Mouse (Mus musculus) splenic B cell, adult 2 months (primary cell): ENCODE measurements around the gene Snhg11.

Experiments
- DNase-seq: peaks from one replicate; pipeline ENCODE4 v3.0.0-alpha.2; 2011; ENCODE audit warnings: low read depth, low spot score
- H3K27me3 ChIP-seq: 2 replicates; pipeline ENCODE4 v1.6.1; 2012; ENCODE audit warnings: mild to moderate bottlenecking, low read length, moderate library complexity, mixed read lengths; ENCODE audit not compliant: control insufficient read depth, poor library complexity, insufficient read depth, severe bottlenecking
- H3K36me3 ChIP-seq: 2 replicates; pipeline ENCODE4 v1.6.1; 2012; ENCODE audit warnings: mild to moderate bottlenecking, low read length, moderate library complexity, mixed read lengths; ENCODE audit not compliant: control insufficient read depth, poor library complexity, insufficient read depth, severe bottlenecking

The Snhg11 gene

DNA sequence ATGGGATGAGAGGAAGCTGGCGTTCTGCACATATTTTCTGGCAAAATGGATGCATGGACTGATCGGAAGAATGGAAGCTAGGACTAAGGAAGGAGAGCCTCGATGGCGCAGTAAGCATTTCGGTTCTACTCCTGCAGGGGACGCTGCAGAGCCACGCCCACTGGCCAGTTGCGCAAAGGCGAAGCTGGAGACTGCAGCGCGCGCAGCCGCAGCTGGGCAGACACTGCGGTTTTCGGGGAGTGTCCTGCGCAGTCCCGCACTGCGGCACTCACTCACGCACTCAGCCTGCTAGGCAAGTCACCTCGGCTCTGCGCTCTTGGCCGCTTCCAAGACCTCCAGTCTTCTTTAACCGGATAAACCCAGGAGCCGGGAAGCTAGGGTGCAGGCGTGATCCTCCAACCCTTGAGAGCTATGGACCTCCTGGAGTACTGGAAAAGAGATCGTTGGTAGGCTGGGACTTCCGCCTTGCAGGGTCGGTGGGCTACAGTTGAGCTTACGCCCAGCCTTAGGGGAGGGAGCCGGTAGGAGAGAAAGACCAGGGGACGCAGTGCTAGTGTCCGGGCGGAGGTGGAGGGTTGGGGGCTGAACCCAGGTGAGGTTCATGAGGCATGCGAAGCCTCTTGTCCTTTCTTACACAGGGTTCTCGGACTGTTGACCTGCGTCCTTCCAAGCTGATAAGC lies at the start of gene Snhg11:
Gene Snhg11 (plus strand): TSS at position 196 of the 680 bp plus-strand sequence.
- H3K27me3 ChIP-seq = no peaks in the 10 kb centered on the region; the same call in none of the 2 replicates
- H3K36me3 ChIP-seq = no peaks in the 10 kb centered on the region
- DNase-seq = peak; percentile 6

DNA sequence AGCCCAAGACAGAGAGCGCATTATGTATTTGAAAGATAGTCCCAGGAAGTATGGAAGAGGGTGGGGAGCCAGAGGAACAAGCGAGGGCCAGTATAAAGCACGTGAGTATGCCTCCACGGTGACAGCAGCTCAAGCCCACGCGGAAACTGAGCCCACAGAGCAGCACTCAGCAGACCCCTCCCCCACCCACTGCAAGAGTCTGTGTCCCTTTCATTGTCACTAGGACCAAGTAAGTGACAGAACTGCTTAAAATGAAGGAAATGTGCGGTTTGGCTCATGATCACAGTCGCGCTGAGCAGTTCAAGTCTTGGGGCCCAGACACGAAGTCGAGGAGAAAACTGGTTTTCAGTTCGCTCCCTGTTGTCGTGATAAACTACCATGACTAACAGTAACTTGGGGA lies 41.1 kb upstream of the Snhg11 start:
- H3K27me3 ChIP-seq = no peaks in the 10 kb centered on the region
- H3K36me3 ChIP-seq = no peaks in the 10 kb centered on the region
- no peak for DNase-seq

DNA sequence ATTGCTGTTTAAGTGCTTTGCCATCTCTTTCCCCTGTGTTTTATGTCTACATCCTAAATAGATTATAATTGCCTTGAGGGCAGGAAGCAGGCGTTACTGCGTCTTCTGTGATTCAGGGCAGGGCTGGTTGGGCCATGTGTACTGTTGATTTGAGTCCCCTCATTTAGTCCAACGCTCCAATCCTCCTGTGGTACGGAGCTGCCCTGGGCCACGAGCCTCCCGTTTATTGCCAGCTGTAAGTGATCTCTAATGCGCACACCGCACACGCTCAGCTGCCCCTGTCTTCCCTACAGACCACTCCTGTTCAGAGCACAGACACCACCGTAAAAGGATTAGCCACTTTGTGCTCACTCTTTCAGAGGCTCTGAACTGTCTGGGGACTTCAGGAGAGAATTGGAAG lies 37.7 kb upstream of the Snhg11 start:
- no peak for DNase-seq
- Histone ChIP-seq H3K36me3 (no peaks in the 10 kb centered on the region), H3K27me3 (no peaks in the 10 kb centered on the region)

DNA sequence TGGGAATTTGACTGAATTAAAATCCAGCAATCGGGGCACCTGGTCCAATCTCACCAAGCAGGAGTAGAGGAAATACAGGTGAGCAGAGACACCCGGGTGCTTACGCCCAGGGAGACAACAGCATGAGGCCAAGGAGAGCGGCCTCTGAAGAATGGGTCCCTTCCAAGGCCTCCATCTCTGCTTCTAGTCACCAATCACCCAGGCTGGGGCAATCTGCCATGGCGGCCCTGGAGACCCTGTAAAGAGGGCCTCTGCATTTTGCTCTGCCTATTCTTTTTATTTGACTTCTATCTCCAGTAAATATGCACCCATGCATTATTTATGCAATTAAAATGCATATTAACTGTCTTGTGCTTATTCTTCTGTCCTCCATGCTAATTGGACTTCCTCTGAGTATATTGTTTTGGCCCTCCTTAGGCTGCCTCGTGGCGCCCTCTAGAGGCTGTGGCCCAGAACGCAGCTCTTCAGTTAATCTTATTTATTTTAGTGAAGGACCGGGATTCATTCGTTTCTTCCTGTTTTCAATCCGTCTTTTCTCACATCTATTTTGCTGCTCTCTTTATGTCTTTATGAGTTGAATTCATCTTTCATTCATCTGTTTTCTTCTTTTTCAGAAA lies 35.4 kb upstream of the Snhg11 start:
- peak; percentile 62 for DNase-seq
- no peaks in the 10 kb centered on the region for H3K36me3 ChIP-seq
- no peaks in the 10 kb centered on the region for H3K27me3 ChIP-seq

DNA sequence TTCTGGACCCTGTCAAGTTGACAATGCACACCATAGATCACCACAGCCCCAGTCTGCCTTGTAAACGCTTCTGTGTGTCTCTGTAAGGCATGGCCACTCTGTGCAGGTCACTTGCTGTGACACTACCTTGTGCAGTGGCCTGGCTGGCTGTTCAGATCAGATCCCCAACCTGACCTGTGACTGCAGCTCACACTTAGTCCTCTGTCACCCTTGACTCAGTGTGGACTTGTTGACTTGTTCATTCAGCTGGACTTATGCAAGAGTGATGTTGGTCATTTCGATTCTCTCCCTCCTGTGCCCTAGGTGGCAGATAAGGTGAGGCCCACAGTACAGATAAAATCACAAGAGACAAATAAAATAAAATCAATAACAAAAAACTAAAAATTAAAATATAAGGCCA lies 34.1 kb upstream of the Snhg11 start:
- DNase-seq = no peak
- Histone ChIP-seq H3K36me3 (no peaks in the 10 kb centered on the region), H3K27me3 (no peaks in the 10 kb centered on the region)

DNA sequence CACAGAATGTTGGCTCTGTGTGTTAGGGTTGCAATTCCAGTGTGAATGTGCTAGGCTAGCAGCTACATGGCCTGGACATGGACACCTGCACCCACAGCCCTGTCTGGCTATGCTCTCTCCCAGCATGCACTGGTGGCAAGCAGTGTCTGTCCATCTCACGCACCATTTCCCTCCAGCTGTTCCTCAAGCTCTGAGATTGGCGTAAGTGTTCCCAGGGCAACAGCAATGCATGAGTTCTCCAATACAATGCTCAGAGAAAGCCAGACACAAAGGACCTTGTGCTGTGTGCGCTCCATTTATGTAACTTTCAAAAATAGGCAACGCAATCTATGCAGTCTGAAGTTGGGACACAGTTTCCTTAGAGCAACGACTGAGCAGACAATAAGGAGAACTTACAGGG lies 31.9 kb upstream of the Snhg11 start:
- Histone ChIP-seq H3K36me3 (no peaks in the 10 kb centered on the region), H3K27me3 (no peaks in the 10 kb centered on the region)
- DNase-seq = no peak

DNA sequence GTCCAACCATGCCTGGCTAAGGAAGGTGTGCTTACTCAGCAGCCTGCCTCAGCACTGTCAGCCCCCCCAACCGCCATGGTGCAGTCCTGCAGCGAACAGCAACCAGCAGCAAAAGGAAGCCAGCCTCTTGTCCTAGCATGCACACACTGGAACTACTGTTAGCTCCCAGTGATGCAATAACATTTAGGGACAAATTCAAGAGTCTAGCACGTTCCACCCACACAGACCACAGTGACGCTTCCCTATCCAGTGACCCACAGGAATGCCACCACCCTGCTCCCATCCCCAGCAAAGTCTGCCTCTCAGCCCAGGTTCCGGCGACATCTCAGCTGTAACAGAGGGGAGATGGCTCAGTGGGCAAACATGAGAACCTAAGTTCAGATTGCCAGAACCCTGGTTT lies 29.0 kb upstream of the Snhg11 start:
- no peaks in the 10 kb centered on the region for H3K36me3 ChIP-seq
- no peaks in the 10 kb centered on the region for H3K27me3 ChIP-seq
- no peak for DNase-seq

DNA sequence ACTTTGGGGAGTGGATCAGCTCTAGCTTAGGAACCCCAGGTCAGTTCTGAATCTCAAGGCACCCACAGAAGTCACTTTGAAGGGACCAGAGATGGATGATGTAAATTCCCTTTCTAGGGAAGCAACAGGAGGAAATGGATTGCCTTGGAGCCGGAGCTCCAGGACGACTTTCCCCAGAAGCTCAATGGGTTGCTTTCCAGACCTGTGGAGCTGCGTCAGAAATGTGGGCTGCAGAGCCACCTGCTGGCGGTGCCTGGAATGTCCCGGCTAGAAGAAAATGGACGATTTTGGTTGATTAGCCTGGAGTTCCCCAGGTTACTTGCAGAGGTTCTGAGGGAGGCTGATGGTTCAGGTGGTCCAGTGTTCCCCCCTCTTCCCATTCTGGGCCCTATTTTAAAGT lies 27.6 kb upstream of the Snhg11 start:
- peak; percentile 76 for DNase-seq
- H3K36me3 ChIP-seq = no peaks in the 10 kb centered on the region; the same call in 1 of the 2 replicates
- no peaks in the 10 kb centered on the region for H3K27me3 ChIP-seq

DNA sequence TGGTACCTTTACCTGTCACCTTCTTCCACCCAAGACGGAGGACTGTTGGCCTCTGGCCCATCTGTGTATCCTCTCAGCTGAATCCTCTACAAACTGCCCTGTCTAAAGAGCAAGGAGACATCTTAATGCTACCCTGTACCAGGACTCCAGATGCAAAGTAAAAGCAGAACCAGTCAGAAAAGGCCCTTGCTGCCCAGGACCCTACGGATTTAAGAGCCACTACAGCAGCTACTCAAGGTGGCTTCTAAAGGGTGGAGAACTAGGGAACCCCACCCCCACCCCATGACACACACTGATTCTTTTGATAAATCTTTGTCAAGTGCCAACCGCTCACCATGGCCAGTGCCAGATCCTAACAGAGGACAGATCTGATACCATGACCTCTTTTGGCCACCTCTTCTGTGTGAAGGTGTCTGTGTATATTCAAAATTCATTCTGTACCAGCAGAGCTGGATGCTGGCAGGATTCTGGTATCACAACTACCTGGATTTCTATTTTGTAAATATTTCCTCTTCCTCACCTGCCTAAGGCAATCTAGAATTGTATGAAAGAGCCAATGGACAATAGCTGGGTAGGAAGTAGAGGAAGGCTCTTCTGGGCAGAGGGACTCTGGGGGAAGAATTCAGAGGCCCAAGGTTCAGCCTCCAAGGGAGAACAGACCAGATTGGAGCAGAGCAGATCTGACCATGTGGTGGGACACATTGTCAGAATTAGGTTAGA lies 22.5 kb upstream of the Snhg11 start:
- H3K36me3 ChIP-seq = peaks cover 8% of the 10 kb centered on the region; the same call in 1 of the 2 replicates
- no peaks in the 10 kb centered on the region; the same call in 1 of the 2 replicates for H3K27me3 ChIP-seq
- no peak for DNase-seq

DNA sequence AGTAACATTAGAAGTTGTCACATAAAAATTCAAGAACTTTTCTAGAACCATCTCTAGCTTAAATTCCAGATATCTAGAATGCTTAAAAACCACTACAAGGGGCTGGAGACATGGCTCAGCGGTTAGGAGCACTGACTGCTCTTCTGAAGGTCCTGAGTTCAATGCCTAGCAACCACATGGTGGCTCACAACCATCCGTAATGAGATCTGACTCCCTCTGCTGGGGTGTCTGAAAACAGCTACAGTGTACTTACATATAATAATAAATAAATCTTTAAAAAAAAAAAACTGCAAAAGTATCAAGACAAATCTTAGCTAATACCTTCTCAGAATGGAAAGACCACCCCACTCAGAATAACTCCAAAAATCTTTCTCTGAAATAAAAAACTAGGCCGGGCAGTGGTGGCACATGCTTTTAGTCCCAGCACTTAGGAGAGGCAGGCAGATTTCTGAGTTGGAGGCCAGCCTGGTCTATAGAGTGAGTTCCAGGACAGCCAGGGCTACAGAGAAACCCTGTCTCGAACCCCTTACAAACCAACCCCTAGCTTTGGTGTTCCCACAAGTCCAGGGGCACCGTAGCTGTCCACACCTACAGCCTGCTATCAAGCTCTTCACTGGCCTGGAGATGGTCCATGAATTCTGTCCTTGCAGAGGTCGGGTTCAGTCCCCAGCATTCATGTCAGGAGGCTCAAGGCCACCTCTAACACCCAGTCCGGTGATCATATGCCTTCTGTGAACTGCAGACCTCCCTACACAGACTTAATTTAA lies 20.9 kb upstream of the Snhg11 start:
- Histone ChIP-seq H3K27me3 (no peaks in the 10 kb centered on the region; the same call in 1 of the 2 replicates), H3K36me3 (peaks cover 12% of the 10 kb centered on the region)
- DNase-seq = peak; percentile 17

DNA sequence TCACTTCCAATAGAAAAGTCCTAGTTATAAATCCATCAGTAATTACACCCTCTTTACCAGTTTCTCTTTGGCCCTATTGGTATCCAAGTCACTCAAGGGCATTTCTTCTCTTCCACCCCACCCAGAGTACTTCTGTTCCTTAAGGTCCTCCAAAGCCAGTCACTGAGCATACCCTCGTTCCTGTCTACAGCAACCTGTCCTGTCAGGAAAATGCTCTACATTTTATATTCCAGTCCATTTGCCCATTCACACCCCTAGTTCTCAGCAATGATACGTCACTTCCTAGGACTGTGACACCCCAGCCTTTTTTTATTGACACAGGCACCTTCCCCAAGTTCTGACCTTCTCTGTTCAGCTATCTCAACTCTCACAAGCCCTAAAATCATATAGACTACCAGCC lies 20.2 kb upstream of the Snhg11 start:
- Histone ChIP-seq H3K36me3 (peaks cover 12% of the 10 kb centered on the region), H3K27me3 (no peaks in the 10 kb centered on the region; the same call in 1 of the 2 replicates)
- no peak for DNase-seq

DNA sequence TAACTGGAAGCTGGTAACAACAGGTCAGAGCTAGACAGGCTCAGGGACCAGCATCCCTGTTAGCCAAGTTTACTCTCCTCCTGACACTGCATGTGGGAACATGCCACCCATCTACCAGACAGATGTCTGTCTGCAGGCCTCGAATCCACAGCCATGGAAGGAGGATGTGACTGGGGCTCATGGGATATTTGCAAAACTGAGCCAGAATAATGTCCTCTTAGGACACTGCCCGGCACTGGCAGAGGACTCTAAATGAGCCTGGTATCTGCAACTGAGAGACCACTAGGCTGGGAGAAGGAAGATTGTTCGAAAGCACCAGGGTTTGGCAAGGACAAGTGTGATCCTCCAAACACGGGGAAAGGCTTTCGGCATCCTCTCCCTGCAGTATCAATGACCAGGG lies 19.3 kb upstream of the Snhg11 start:
- peaks cover 12% of the 10 kb centered on the region for H3K36me3 ChIP-seq
- no peaks in the 10 kb centered on the region; the same call in 1 of the 2 replicates for H3K27me3 ChIP-seq
- DNase-seq = no peak

DNA sequence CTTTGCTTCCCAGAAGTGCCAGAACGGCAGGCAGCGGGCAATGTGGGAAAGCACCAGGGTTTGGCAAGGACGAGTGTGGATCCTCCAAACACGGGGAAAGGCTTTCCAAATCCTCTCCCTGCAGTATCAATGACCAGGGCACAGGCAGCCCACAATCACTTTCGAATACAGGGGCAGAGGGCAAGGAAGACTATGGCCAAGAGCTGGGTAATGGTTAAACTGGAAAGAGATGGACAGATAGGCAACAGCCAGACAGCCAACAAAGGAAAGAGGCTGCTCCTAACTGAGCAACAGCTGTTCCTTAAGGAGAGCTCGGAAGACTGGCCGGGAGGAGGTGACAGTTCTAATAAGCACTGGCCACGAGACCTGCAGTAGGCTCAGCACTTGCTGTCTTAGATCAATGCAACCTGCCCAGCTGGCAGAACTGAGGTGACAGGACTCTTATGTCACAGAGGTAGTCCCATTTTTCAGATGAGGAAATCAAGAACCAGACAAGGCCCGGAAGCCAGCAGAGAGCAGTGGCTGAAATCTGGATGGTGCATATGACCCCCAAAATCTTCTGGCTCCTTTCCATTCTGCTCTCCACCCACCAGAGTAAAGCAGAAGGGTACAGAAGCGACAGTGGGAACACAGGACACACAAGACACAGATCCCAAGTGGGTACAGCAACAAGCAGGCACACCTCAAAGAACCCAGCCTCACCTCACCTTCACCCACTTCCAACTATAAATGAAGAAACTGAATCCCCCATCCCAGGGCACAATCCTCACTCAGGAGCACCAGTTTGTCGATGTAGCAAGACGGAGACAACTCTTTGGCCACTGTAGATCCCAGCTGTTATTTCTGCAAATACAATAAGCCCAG lies 15.4 kb upstream of the Snhg11 start:
- H3K27me3 ChIP-seq = no peaks in the 10 kb centered on the region; the same call in 1 of the 2 replicates
- DNase-seq = no peak
- H3K36me3 ChIP-seq = peaks cover 9% of the 10 kb centered on the region
